Comparison of ENCODE assay signal across 14 mouse cellular contexts in genomic region chr16:34323496-34323895, GRCm38 (mm10).
"Had no signal": no experiment of that assay in that cellular context is flagged by ENCODE, and none has a peak within 500 bp of the region (broad histone marks: within the 10 kb centered on the region; RNA-seq: fewer than 3 reads in every experiment).

No protein-coding gene starts in this region.

- H3K4me3 ChIP-seq: left cerebral cortex, adult 2 months; limb, embryonic 10.5 days; liver, embryonic 15.5 days had no signal

- H3K9me3 ChIP-seq: limb, embryonic 10.5 days; liver, embryonic 15.5 days had no signal

- H3K4me2 ChIP-seq: liver, embryonic 11.5 days; liver, embryonic 15.5 days had no signal

- H3K27ac ChIP-seq: left cerebral cortex, adult 2 months; limb, embryonic 10.5 days; liver, embryonic 15.5 days had no signal

- DNase-seq: kidney, postnatal 10 days; kidney, postnatal 4 days; lung, adult 2 months; lung, postnatal 36 days; retina, postnatal 1 day; right cerebral cortex, postnatal 4 days; spleen, adult 18-20 months; thymus, adult 18-20 months; thymus, postnatal 14 days had no signal

- H3K36me3 ChIP-seq: limb, embryonic 10.5 days; liver, embryonic 15.5 days had no signal

- H3K27me3 ChIP-seq: liver, embryonic 15.5 days had no signal

- ATAC-seq: midbrain, embryonic 16.5 days had no signal

- H3K9ac ChIP-seq: liver, embryonic 15.5 days had no signal
